Mouse (Mus musculus) cerebellum, adult 9-10 months (tissue): ENCODE results near the gene Adm.
A peak's percentile ranks its signal among the peaks of the same experiment; 100 is the strongest.

Experiments
- DNase-seq: peaks from one replicate; pipeline ENCODE4 v3.0.0; 2022

Adm gene

DNA sequence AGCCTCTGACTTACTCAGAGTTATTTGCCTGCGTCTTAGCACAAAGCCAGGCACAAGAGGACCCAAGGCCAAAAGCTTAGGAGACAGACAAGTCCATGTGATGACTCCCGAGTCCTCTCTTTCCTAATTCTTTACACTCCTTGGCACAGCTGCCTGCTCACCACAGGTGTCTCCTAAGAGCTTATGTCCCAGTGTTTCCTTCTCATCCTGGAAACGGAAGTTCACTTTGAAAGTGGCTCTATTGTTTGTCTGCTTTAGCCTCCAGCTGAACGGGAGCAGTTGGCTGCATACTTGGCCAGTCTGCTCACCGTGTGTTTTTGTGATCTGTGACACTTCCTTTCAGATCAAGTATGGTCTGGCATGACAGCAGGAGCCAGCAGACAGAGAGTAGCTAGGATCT lies 41.3 kb downstream of the Adm start:
- peak; percentile 36 for DNase-seq

DNA sequence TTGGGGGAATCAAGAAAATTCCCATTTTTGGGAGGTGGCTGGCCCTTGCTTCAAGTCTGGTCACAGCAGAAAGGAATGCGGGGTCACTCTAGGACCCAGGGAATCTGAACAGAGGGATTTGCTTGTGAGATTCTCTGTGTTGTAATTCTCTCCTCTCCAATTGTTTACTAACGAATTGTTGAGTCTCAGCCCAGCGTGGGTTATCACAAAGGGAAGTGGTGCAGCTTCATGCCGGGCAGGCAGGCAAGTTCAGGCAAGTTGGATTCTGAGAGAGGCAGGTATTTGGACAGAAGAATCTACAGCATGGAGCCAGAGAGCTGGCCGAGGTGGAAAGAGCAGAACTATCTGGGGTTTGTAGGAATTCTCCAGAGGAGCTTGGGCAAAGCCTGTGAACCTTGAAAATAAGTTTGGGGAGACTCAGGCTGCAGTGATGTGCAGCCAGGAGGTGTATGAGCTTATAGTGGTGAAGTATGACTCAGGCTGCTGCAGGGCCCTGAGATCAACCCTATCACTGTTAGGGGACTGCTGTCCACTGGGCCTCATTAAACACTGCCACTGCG lies 43.7 kb downstream of the Adm start:
- DNase-seq, result no peak
